17 mouse cellular contexts compared by ENCODE assay signal in genomic region chr13:42692233-42692632, GRCm38 (mm10). TPM values are rescaled to one million over a fixed set of nuclear protein-coding genes. Genes with fewer than 3 reads are reported as not detected.
DNase-seq lines count a peak whose midpoint lies in the region; ATAC-seq lines count a peak whose summit lies in the region.
"Had no signal": no experiment of that assay in that cellular context is flagged by ENCODE, and none has a peak within 500 bp of the region (broad histone marks: within the 10 kb centered on the region; RNA-seq: fewer than 3 reads in every experiment).

No protein-coding gene starts in this region.

- peak; percentile 71 for ATAC-seq in granulocyte monocyte progenitor cell, adult 5-6 weeks (replicated peaks; ENCODE audit: poor library complexity, severe bottlenecking)
- peak; percentile 58 for ATAC-seq in megakaryocyte progenitor cell, adult 5-6 weeks (replicated peaks; ENCODE audit: poor library complexity)
- ATAC-seq: forebrain, embryonic 14.5 days; forebrain, embryonic 16.5 days had no signal

- peak; percentile 44 for DNase-seq in 416B (ENCODE audit: low read depth)
- no peak for DNase-seq in cerebellum, adult 9-11 months
- DNase-seq in right cerebral cortex, adult 2 months (ENCODE audit: low spot score in 2 of 2): no peak
- DNase-seq: adrenal gland, adult 2 months; adrenal gland, postnatal 10 days; adrenal gland, postnatal 25 days; cerebellum, adult 11 months; cerebellum, adult 18-20 months; cerebellum, adult 8-10 months; cerebellum, postnatal 10 days; cerebellum, postnatal 25 days; embryo, embryonic 11 days had no signal

RNA-seq across cellular contexts. Expression of gene Phactr1, which starts 11.8 kb away (rescaled TPM):
- total RNA-seq in granulocyte monocyte progenitor cell, adult 5-6 weeks (2014; fragmentation: Nextera tagmentation): 0.56 TPM in 1 of 2 replicates, not detected in the other
- 0.65 TPM in 1 of 2 replicates, not detected in the other for total RNA-seq in granulocyte monocyte progenitor cell, adult 5-6 weeks (2017)
- 0.02 and 0.20 TPM in 2 replicates for total RNA-seq in megakaryocyte progenitor cell, adult 5-6 weeks (2015)
- total RNA-seq in megakaryocyte progenitor cell, adult 5-6 weeks (2017): 0.37 TPM in 1 of 2 replicates, not detected in the other
- total RNA-seq: MEL had no signal
